Mouse (Mus musculus) retina, adult 2 months (tissue): Measurements from ENCODE around the gene Cbx6.

Experiments
- DNase-seq: peaks from one replicate; pipeline ENCODE4 v3.0.0-alpha.2; 2012; ENCODE audit warnings: low read depth, low spot score

Cbx6 gene

DNA sequence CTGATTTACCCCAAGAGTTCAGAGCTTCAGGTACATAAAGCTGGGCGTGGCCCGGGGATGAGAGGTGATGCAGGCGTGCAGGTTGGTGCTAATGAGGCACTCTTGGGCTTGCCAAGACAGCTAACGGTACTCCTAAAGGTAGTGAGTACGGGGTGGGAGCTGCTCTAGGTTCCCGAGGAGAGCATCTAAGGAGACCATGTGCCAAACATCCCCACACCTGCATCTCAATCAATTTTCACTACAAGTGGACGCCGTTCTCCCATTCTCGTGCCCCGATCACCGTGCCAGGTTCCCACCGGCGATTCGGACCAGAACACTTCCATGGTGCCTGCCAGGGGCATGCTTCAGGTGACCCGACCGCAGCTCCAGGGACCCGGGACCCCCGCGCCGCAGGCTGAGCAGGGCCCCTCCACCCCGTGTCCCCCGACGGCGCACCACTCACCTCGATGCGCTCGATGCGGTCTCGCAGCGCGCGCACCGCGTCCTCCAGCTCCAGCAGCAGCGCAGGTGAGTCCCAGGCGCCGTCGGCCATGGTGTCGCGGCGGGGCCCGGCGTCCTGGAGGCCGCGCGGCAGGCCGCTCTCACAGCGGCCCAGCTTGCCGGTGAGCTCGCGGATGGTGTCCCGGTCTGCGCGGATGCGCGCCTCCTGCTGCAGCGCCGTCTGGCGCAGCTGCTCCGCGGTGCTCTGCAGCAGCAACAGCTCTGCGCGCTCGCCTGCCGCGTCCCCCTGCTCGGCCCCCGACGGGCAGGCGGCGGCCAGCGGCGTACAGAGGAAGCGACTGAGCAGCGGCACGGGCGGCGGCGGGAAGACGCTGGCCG lies 30.7 kb downstream of the Cbx6 start:
- no peak for DNase-seq

DNA sequence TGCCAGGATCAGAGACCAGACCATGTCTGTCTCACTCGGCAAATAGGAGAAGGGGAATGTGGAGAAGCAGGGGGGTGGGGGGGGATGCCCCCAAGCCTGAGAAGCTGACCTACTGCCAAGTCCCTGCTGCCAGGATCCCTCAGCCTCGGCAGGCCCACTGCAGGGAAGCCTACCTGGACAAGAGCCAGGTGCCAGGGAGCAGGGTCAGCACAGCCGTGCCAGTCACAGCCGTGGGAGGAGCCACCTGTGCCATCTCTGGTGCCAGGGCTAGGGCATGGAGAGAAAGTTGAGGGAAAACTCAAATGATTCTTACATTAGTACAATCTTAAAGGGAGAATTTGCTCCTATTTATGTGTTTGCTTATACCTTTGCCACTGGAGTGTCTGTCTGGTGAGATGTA lies 32.2 kb downstream of the Cbx6 start:
- no peak for DNase-seq

DNA sequence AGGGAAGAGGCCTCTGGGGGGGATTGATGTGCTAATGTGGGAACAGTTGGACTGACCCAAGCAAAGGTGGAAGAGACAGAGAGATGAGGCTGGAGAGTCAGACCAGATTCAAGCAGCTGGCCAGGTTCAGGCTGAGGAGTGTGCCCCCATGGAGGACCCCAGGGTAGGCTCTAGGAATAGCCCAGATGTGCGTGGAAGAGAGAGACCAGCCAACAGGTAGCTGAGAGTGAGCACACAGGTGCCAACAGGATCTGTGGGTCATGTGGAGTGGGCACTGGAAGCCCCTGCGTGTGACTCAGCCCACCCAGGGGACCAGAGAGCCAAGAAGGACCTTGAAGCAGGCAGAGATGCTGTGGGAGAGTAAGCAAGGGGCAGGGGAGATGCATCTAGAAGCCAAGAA lies 32.8 kb downstream of the Cbx6 start:
- DNase-seq: no peak

DNA sequence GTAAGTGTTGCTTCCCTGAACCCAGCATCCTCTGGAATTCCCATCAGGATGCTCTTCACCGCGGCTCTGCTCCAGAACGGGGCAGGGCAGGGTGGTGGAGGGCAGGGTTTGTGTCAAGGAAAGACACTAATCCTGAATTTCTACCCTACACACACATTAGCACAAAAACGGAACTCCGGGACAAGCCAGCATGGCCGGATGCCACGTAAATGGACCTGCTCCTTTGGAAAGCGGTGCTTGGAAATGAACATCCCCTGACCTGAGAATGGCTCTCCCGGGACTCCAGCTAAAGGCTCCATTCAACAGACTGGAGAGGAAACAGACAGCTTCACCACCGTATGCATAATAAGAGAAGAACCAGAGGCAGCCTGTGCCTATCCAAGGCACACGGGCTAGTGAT lies 33.8 kb downstream of the Cbx6 start:
- DNase-seq: no peak

DNA sequence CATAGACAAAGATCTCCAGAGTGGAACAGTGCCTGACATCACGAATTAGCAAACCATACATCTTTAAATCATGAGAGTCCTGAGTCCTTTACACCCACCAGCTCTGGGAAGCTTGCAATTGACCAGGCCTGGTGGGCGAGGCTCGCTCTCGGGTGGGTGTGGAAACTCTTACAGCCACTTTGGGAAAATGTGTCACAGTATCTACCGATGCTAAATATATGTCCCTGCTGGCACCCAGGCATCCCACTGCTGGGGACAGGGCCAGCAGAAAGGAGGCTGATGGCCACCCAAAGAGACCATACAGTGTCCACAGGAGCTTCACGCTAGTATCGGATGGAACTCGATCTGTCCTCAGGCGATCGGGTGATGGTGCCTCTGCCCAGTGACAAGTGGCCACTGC lies 35.9 kb downstream of the Cbx6 start:
- DNase-seq: no peak

DNA sequence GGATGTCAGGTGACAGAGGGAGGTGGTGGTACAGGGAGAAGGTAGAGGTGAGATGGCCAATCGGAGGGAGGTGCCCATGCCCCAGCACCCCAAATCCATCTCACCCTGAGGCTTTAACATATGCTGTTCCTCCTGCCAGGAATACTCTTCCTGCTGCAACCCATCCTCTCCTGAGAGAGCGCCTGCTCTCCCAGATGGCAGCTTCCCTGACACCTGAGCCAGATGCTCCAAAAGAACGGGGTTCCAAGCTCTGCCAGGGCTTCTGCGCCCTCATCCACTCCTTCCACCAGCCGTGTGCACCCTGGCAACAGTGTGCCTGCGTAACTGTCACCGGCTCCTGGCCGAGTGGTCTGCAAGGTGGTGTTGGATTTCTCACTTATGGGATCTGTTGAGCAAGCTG lies 36.8 kb downstream of the Cbx6 start:
- DNase-seq: no peak

DNA sequence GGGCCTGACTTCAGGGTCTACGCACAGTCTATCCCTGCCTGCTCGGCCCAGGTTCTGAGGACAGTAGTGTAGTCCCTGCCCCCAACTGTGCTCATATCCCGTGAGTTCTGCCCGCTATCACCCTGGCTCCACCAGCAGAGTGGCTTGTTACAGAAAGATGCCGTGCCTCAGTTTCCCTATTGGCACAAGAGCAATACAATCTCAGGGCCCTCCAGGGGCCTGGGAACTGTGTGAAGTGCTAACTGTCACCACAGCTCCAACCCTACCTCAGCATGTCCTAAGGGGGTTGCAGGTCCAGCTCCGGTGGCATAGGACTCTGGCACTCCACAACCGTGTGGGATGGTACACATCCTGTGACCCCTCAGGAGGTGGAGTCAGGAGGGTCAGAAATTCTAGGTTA lies 37.4 kb downstream of the Cbx6 start:
- no peak for DNase-seq

DNA sequence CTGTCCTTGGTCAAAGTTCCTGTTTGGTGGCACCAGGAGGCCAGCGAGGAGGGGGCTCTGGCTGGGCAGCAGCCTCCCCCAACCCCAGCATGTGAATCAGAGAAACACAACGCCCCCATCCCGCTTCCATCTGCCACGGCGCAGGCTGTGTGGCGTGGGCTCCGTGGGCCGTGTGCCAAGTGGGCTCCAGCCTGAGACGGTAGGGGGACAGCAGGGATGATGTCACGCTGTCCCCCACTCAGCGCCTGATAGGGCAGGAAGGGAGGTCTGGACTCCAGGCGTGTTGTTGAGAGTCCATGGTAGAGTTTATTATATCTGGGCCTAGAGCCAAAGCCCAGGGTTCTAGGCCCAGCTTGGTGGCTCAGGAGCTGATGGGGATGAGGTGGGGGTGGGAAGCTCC lies 38.2 kb downstream of the Cbx6 start:
- no peak for DNase-seq

DNA sequence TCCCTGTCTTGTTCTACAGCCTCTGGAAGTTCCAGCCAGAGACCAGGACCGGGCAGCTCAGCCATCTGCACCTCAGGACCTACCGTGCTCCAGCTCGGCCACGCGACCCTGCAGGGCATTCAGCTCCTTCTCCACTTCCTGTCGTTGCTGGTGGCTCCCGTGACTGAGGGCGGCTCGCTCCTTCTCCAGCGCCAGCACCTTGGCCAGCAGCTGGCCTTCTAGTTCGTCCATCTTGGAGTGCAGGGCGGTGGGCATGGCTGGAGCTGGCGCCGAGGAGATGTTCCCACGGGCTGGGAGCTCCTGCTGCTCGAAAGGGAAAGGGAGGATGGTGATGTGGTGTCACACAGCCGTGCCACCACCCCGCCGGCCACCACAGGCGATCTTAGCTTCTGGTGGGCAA lies 40.3 kb downstream of the Cbx6 start:
- DNase-seq: no peak

DNA sequence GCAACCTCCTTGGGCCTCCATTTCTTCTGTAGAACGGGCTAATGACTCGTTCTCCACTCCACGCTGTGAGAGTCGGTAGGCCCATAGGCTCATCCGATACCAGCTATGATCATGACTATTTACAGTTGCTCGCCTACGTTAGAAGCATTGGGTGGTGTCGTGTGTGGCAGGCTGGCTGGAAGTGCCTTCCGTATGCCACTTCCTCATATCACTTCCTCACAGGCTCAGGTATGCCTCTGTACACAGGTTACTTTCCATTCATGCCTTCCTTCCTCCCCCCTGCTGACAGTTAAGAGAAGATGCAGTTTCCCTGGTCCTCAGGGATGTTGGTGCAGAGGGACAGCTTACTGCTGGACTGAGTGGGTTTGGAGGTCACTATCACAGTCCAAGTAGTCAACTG lies 41.4 kb downstream of the Cbx6 start:
- DNase-seq: no peak

DNA sequence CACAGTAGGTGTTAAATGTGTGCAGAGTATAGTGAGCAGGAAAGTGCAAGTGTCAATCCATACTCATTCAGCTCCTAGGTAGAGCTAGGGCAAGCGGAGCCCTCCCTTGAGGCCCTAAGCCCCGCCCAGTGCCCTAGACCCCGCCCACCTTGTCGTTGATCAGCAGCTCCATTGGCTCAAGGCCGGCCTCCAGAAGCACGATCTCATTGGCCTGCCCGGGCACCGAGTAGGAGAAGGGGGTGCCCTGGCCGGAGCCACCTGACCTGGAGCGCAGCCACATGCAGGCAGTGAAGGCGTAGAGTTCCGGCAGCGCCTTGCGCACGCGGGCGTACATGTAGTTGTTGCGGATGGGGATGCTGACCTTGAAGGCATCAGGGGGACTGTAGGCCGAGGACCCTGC lies 42.0 kb downstream of the Cbx6 start:
- no peak for DNase-seq

DNA sequence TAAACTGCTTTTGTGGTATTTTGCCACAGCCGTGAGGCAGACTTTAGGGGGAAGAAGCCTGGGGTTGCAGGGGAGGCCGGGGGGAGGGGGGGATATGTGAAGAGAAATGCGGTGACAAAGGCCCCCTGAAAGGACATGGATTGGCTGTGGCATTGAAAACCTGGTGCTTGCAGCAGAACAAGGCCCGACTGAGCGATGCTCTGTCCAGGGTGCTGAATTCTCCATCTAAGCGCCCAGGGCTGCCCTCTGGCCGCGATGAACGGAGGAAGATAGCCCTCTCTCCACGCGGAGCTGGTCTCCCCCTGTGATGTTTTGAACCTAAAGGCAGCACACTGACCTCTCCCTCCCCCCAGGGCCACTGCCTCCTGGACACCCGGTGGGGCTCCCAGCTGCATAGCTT lies 43.0 kb downstream of the Cbx6 start:
- DNase-seq: no peak

DNA sequence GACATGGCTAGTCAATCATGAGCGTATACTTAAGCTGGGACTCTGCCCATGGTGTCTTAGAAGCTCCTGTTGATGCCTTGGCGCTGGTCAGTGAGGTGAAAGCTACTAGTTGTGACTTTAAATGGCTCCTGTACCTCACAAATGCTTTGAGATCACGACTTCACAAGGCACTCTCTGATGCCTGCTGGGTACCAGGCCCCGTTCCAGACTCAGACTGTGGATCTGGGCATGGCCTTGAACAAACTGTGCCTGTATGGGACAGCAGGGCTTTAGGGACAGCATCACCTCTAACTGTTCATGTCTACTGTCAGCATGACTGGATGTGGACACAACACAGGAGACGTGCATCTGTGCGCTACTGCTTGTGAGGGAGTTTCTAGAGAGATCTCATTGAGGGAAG lies 43.6 kb downstream of the Cbx6 start:
- no peak for DNase-seq

DNA sequence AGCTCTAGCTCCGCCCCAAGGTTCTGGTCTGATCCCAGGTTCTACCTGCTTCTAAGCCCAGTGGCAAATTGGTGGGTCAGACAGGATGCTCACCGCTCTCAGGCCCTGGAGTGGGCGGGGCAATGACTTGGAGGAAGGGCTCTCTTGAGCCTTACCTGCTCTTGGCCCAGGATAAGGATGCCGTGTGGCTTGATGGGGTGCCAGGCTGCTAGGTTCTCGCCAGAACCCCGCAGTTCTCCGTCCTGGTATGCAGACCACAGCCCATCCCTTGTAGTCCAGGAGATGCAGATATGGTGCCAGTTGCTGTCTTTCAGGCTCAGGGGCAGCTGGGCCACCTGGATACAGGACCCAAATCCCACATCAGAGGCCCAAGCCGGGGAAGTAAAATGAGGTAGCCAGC lies 44.4 kb downstream of the Cbx6 start:
- no peak for DNase-seq

DNA sequence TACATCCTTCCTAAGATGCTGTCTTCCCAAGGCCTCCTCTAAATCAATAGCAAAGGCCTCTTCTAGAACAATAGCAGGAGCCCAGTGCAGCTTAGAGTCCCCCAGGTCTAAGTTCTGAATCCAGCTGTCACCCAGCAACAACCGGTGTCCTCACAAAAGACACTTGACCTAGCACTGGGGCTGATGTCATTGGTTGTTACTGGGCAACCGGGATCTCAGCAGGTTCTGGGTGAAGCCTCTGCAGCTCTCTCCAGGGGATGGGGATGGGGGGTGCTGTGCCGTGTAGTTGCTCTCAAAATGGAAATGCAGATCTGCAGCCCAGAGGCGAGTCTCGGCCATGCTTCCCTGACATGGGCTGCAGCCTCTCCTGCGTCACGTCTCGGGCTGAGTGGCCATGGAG lies 46.7 kb downstream of the Cbx6 start:
- no peak for DNase-seq

DNA sequence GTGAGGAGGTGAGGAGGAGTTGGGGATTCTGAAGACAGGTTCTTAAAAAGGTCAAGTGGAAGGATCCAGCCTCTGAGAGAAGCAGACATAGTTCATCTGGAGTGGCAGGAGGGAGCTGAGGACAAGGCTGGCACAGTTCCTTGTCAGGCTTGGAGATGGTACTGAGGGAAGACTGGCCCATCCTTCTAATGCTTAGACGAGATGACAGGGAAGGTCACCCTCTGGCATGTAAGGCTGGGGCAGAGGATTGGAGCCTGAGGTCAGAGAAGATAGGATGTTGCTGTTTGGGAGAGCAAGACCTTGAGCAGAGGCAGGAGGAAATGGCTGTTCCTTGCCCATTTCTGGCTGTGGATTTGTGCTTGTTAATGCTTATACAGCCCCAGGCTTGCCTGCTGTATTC lies 49.4 kb downstream of the Cbx6 start:
- DNase-seq: no peak

DNA sequence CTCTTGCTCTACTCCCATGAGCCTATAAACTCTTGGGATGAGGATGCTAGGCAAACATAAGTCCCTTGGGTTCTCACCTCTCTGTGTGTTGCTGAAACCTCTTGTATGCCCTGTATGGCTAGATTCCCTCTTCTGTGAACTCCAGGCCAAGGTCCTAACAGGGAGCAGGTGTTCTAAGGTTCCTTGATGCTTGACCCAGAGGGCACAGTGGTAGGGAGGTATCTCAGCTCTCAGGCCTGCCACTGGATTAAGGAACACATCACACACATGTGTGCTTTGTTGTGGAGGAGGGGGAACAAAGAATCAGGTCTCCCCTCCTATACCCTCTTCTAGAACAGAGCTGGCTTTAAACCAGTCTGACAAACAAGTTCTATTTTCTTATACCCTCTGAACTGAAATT lies 56.7 kb downstream of the Cbx6 start, which contains the start of gene Dnal4:
Gene Dnal4 (minus strand): TSS at position 101 of the 400 bp plus-strand sequence.
- DNase-seq: no peak

DNA sequence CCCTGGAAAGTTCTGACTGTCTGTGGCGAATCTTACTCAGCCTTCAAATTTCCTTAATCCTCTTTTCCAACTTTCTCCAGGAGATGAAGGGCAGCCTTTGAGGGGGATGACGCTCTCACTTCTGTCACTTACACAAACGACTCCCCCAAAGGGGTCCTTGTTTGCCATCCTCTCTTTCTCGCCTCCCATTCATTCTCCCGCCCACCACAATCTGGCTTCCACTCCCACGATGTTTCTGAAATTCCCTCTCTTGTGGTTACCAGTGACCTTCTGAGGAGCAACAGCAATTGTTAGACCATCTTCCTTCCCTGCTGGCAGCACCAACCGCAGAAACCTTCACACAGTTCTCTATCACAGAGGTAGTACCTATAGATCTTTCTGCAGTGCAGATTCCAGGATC lies 58.8 kb downstream of the Cbx6 start:
- DNase-seq: no peak

DNA sequence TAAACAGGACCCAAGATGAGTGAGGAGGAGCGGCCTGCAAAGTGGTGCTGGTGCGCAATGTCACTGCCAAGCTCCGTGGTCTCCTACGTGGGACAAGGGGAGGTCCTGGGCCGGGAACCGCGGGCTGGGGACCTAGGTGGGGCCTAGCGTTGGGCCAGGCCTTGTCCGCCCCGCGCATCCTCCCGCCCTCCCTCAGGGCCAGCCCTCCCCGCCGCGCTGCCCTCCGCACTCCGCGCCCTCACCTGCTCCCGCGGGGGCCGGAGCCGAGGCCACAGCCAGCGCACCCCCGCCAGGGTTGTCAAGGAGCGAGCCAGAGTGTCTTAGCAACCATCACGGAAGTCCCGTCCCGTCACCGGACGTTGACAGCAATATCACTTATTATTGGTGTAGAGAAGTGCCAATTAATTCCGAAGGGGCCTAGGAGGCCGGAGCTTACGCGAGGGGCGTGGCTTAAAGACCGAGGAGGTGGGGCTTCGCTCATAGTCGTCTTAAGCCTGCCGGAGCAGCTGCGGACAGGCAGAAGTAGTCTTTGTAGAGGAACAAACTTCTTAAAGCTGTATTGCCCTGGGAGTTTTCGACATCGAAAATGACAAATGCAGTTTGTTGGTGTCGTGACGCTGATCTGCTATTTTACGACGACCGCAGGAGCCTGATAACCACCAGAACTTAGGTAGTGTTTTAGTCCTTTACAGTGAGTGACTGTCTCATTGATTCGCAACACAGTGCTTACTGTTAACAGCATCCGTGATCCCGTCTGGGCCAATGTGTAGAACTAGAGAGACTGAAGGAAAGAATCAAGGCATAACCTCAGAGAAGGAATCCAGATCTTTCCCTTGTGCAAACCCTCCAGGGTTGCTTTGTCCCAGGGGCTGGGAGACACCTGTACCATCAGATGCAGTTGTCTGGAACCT lies 60.1 kb downstream of the Cbx6 start:
- DNase-seq: peak; percentile 96
